Mouse (Mus musculus) forebrain, embryonic 14.5 days (tissue): Measurements from ENCODE around the gene Mypop. TPM values are rescaled to one million over a fixed set of nuclear protein-coding genes. Genes with fewer than 3 reads are reported as not detected.

Experiments used
- ATAC-seq: fragments of 200-750 bp; cut with Nextera tagmentation; 2 replicates; pipeline ENCODE4 v1.8.0; 2017; ENCODE audit warnings: mild to moderate bottlenecking, moderate library complexity
- DNase-seq: peaks from one replicate; pipeline ENCODE4 v3.0.0-alpha.2; 2015; ENCODE audit warnings: low spot score
- H3K27ac ChIP-seq: fragments of 300-500 bp; sonication (generic); 2 replicates; pipeline ENCODE4 v1.5.1; 2014; ENCODE audit warnings: low read depth, mild to moderate bottlenecking, control low read depth, low read length, moderate library complexity
- H3K27me3 ChIP-seq: fragments of 300-500 bp; sonication (generic); replicated peaks from 2 replicates; pipeline ENCODE4 v1.6.1; 2014; ENCODE audit warnings: low read length, control low read depth, mixed read lengths; ENCODE audit not compliant: control insufficient read depth, insufficient read depth
- H3K36me3 ChIP-seq: fragments of 300-500 bp; sonication (generic); 2 replicates; pipeline ENCODE4 v1.6.1; 2014; ENCODE audit warnings: low read length, control low read depth; ENCODE audit not compliant: control insufficient read depth, insufficient read depth
- H3K4me1 ChIP-seq: fragments of 300-500 bp; sonication (generic); 2 replicates; pipeline ENCODE4 v1.6.1; 2014; ENCODE audit warnings: antibody characterized with exemption, low read length, control low read depth; ENCODE audit not compliant: control insufficient read depth, insufficient read depth
- H3K4me2 ChIP-seq: fragments of 300-500 bp; sonication (generic); 2 replicates; pipeline ENCODE4 v1.6.1; 2014; ENCODE audit warnings: mild to moderate bottlenecking, control low read depth, low read length
- H3K4me3 ChIP-seq: fragments of 300-500 bp; sonication (generic); 2 replicates; pipeline ENCODE4 v1.5.1; 2014; ENCODE audit warnings: low read depth, low read length, control low read depth
- H3K9ac ChIP-seq: fragments of 300-500 bp; sonication (generic); 2 replicates; pipeline ENCODE4 v1.6.1; 2014; ENCODE audit warnings: mild to moderate bottlenecking, low read length, control low read depth, moderate library complexity
- H3K9me3 ChIP-seq: fragments of 300-500 bp; sonication (generic); replicated peaks from 2 replicates; pipeline ENCODE4 v1.6.1; 2016; ENCODE audit warnings: low read length, control low read depth, mixed read lengths; ENCODE audit not compliant: control insufficient read depth
- WGBS: fragments of 180-500 bp; shearing (Covaris S2); extraction: QIAGEN DNeasy Blood & Tissue Kit; methylation state at CpG from one replicate; pipeline ENCODE4 v1.1.7; 2014; 5-methylcytosine and 5-hydroxymethylcytosine counted together
- polyA plus RNA-seq: library from polyadenylated mRNA; unstranded; fragments of >200 nt; fragmentation: Nextera tagmentation; extraction: Ambion mirVana; gene quantifications from 2 replicates; pipeline ENCODE4 v1.2.1, GENCODE M21; 2014

The Mypop gene
- polyA plus RNA-seq, 1 experiment from 2014 or later, result 3.6 TPM

GRCm38 (mm10) chr7:18986503-18986902 is 4.5 kb upstream of the Mypop start:
- H3K9me3 ChIP-seq, result no peaks in the 10 kb centered on the region
- peaks cover 3% of the 10 kb centered on the region; the same call in 1 of the 2 replicates for H3K4me1 ChIP-seq
- no peak for ATAC-seq
- H3K36me3 ChIP-seq, result no peaks in the 10 kb centered on the region
- no peaks in the 10 kb centered on the region for H3K27me3 ChIP-seq
- DNase-seq, result no peak
- H3K4me2 ChIP-seq, result no peak overlapping the region
- no peak overlapping the region for H3K27ac ChIP-seq
- H3K4me3 ChIP-seq, result no peak overlapping the region
- 91% methylated on average over 2 of the region's 2 CpGs for WGBS
- H3K9ac ChIP-seq, result no peak overlapping the region

DNA sequence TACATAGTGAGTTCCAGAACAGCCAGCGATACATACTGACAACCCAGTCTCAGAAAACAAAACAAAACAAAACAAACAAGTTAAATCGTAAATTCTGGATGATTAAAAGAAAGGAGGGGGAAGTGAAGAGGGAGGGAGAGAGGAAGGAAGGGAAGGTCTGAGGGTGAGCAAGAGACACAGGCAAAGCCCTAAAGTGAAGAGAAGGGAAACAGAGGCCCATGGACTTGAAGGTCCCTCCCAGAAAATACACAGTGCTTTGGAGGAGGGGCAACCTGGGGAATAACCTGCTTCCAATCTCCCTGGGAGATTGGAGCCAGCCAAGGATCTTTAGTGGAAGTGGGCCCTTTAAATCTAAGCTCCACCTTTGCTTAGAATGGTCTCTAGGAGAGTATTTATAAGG is 3.9 kb upstream of the Mypop start, which contains the start of gene Nanos2:
Nanos2 (plus strand) TSS at position 301 of the 400 bp plus-strand sequence.
- no peak within 1 kb of the TSS for H3K4me3 ChIP-seq
- no peaks in the 10 kb centered on the region for H3K36me3 ChIP-seq
- no peak within 1 kb of the TSS for H3K4me2 ChIP-seq
- H3K9ac ChIP-seq, result no peak within 1 kb of the TSS
- H3K27ac ChIP-seq, result no peak within 1 kb of the TSS
- peaks cover 3% of the 10 kb centered on the region; the same call in 1 of the 2 replicates for H3K4me1 ChIP-seq
- H3K9me3 ChIP-seq, result no peaks in the 10 kb centered on the region
- WGBS, result 69% methylated on average over 2 of the region's 2 CpGs
- no peak for ATAC-seq
- 0 out of 2 replicates have a peak, but pooled peaks cover 2% of the 10 kb centered on the region for H3K27me3 ChIP-seq
- DNase-seq, result no peak

DNA sequence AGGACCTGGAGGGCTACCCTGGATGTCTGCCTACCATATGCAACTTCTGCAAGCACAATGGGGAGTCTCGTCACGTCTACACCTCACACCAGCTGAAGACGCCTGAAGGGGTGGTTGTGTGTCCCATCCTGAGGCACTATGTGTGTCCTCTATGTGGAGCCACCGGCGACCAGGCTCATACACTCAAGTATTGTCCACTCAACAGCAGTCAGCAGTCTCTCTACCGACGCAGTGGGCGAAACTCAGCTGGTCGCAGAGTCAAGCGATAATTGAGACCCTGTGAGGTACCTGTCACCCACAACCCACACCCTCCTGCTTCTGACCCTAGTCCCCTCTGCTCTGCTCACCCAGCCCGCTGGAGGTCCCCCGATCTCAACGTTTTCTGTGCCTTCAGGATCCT is 3.3 kb upstream of the Mypop start:
- Histone ChIP-seq H3K27ac (no peak overlapping the region), H3K9me3 (no peaks in the 10 kb centered on the region), H3K4me1 (peaks cover 4% of the 10 kb centered on the region; the same call in 1 of the 2 replicates), H3K9ac (no peak overlapping the region), H3K27me3 (0 out of 2 replicates have a peak, but pooled peaks cover 6% of the 10 kb centered on the region), H3K4me2 (no peak overlapping the region), H3K4me3 (no peak overlapping the region), H3K36me3 (no peaks in the 10 kb centered on the region)
- WGBS, result 80% methylated on average over 13 of the region's 13 CpGs
- DNase-seq (no peak), ATAC-seq (no peak)

DNA sequence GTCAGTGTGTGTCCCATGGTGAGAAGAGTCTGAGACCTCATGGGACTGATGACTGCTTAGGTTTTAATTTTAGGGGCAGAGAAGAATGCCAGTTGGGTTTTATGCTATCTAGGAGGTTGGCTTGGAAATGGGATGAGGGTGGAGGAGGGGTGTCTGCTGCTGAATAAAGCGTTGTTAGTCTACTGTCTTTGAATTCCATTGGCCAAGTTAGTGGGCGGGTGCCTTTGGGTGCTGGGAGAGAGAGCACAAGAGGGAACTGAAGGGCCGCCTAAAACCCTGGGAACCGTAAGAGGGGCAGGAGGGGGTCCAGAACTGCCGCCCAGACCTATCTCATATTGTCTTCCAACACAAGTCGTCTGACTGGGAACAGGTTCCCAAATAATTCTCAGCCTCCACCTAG is 2.3 kb upstream of the Mypop start:
- DNase-seq (no peak), ATAC-seq (no peak)
- 0 out of 2 replicates have a peak, but pooled peaks cover 6% of the 10 kb centered on the region for H3K27me3 ChIP-seq
- 76% methylated on average over 6 of the region's 6 CpGs for WGBS
- no peak overlapping the region for H3K9ac ChIP-seq
- H3K4me2 ChIP-seq, result no peak overlapping the region
- no peaks in the 10 kb centered on the region for H3K9me3 ChIP-seq
- H3K4me1 ChIP-seq, result peaks cover 8% of the 10 kb centered on the region; the same call in 1 of the 2 replicates
- no peak overlapping the region for H3K4me3 ChIP-seq
- no peak overlapping the region for H3K27ac ChIP-seq
- no peaks in the 10 kb centered on the region for H3K36me3 ChIP-seq

DNA sequence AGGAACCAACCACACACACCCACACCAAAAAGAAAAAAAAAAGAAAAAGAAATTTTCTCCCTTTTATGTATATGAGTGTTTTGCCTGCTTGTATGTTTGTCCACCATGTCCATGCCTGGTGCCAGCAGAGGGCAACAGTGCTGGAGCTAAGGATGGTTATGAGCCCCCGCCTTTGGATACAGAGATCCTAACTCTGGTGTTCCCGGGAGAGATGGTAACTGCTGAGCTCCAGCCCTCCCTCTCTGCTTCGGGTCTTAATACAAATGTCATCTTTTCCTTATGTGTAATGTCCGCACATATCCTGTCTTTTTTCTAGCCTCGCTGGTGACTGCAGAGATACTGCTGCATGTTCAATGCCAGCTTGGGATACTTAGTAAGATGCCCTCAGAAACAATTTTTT is 1.1 kb upstream of the Mypop start:
- 12% methylated on average over 5 of the region's 5 CpGs for WGBS
- ATAC-seq (no peak), DNase-seq (peak; percentile 51)

GRCm38 (mm10) chr7:18991660-18992293 is 732 bp downstream of the Mypop start:
- H3K4me1 ChIP-seq, result peaks cover 8% of the 10 kb centered on the region; the same call in 1 of the 2 replicates
- ATAC-seq (no peak), DNase-seq (peak; percentile 35)
- H3K4me2 ChIP-seq, result peak overlapping the region; percentile 87
- H3K36me3 ChIP-seq, result no peaks in the 10 kb centered on the region
- peak overlapping the region; percentile 69 for H3K9ac ChIP-seq
- 0 out of 2 replicates have a peak, but pooled peaks cover 6% of the 10 kb centered on the region for H3K27me3 ChIP-seq
- H3K27ac ChIP-seq, result no peak overlapping the region
- WGBS, result under 1% methylated on average over 50 of the region's 59 CpGs
- H3K9me3 ChIP-seq, result no peaks in the 10 kb centered on the region
- peak overlapping the region; percentile 52 for H3K4me3 ChIP-seq

More for the DNA sequence above, 1.1 kb upstream of the Mypop start:
- 0 out of 2 replicates have a peak, but pooled peaks cover 6% of the 10 kb centered on the region for H3K27me3 ChIP-seq
- peak overlapping the region; percentile 94 for H3K27ac ChIP-seq
- H3K4me1 ChIP-seq, result peaks cover 8% of the 10 kb centered on the region; the same call in 1 of the 2 replicates
- peak overlapping the region; percentile 87 for H3K4me2 ChIP-seq
- peak overlapping the region; percentile 52 for H3K4me3 ChIP-seq
- H3K36me3 ChIP-seq, result no peaks in the 10 kb centered on the region
- H3K9ac ChIP-seq, result peak overlapping the region; percentile 56
- no peaks in the 10 kb centered on the region for H3K9me3 ChIP-seq

- peak overlapping the region; percentile 87 for H3K4me2 ChIP-seq
- DNase-seq, result peak; percentile 27
- no peaks in the 10 kb centered on the region for H3K36me3 ChIP-seq
- ATAC-seq, result no peak
- H3K9me3 ChIP-seq, result no peaks in the 10 kb centered on the region
- whole genome bisulfite sequencing, result 2% methylated on average over 30 of the region's 31 CpGs
- peaks cover 8% of the 10 kb centered on the region; the same call in 1 of the 2 replicates for H3K4me1 ChIP-seq
- 0 out of 2 replicates have a peak, but pooled peaks cover 6% of the 10 kb centered on the region for H3K27me3 ChIP-seq
- H3K9ac ChIP-seq, result peak overlapping the region; percentile 69
- H3K27ac ChIP-seq, result no peak overlapping the region
- H3K4me3 ChIP-seq, result peak overlapping the region; percentile 52
These were observed 1.2 kb downstream of the Mypop start for GRCm38 (mm10) chr7:18992294-18992675.

DNA sequence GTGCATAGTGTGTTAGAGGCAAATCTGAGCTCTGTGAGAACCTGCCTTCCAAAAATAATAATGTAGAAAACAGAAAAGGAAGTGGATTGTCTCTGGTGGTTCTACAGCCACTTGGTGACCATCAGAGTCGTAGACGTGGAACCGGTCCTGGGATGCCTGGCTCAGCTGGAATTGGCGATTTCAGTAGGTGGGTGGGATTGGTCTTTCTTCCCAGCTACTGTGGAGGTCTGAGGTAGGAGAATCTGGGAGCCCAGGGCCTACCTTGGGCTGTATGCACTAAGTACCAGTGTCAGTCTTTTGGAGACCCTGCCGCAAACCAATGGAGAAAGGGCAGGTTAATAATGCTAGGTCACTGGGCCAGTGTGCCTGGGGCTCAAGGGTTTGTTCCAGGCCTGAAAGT is 2.0 kb downstream of the Mypop start:
- Histone ChIP-seq H3K9ac (no peak overlapping the region), H3K4me1 (peaks cover 8% of the 10 kb centered on the region; the same call in 1 of the 2 replicates), H3K36me3 (no peaks in the 10 kb centered on the region), H3K4me3 (peak overlapping the region; percentile 52; the same call in 1 of the 2 replicates), H3K27me3 (0 out of 2 replicates have a peak, but pooled peaks cover 6% of the 10 kb centered on the region), H3K9me3 (no peaks in the 10 kb centered on the region), H3K4me2 (peak overlapping the region; percentile 87), H3K27ac (no peak overlapping the region)
- DNase-seq (no peak), ATAC-seq (no peak)
- 91% methylated on average over 5 of the region's 5 CpGs for WGBS

- Histone ChIP-seq H3K4me1 (no peaks in the 10 kb centered on the region), H3K27ac (no peak overlapping the region), H3K4me2 (no peak overlapping the region), H3K9ac (peak overlapping the region; percentile 13; the same call in 1 of the 2 replicates), H3K4me3 (no peak overlapping the region), H3K9me3 (no peaks in the 10 kb centered on the region), H3K27me3 (no peaks in the 10 kb centered on the region), H3K36me3 (no peaks in the 10 kb centered on the region)
- DNase-seq (peak; percentile 36), ATAC-seq (no peak)
- 30% methylated on average over 9 of the region's 9 CpGs for WGBS
These were observed 7.8 kb downstream of the Mypop start for GRCm38 (mm10) chr7:18998835-18999234.
